Mouse (Mus musculus) spleen, adult 18-20 months (tissue): ENCODE measurements around the gene Parvg.

Experiments
- DNase-seq, 2 experiments: peaks; one replicate each; pipeline ENCODE4 v3.0.0; 2022; ENCODE audit warnings: mixed read lengths in 2 of 2

Parvg gene

GRCm38 (mm10) chr15:84310271-84310670, 13.6 kb upstream of the Parvg start:
- DNase-seq, result no peak

GRCm38 (mm10) chr15:84311295-84312085, 12.3 kb upstream of the Parvg start:
- no peak for DNase-seq

- DNase-seq, result peak in 1 of 2 experiments; percentile 45
Measured at GRCm38 (mm10) chr15:84312878-84313565, 10.8 kb upstream of the Parvg start.

DNA sequence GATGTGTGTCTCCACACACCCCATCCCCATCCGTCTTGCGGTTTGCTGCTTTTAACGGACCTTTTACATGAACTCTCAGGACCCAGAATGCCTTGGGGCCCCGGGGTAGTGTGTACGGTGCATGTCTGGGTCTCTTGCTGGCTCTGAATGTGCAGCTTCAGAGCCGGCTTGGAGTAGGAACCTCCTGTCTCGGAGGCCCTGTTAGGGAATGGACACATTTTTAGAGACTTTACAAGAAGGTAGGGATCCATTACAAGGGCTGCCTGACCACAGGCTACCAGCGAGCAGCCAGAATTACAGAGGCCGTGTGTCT, 10.3 kb upstream of the Parvg start:
- DNase-seq, result peak in 1 of 2 experiments; percentile 29

- DNase-seq, result no peak
Measured at GRCm38 (mm10) chr15:84314420-84315080, 9.3 kb upstream of the Parvg start.

- no peak for DNase-seq
Measured at GRCm38 (mm10) chr15:84315276-84316046, 8.4 kb upstream of the Parvg start.

GRCm38 (mm10) chr15:84319393-84319792, 4.4 kb upstream of the Parvg start:
- no peak for DNase-seq

- DNase-seq, result no peak
Measured at GRCm38 (mm10) chr15:84321544-84322174, 2.2 kb upstream of the Parvg start.

GRCm38 (mm10) chr15:84324870-84325553, 1.2 kb downstream of the Parvg start:
- peak in 1 of 2 experiments; percentile 30 for DNase-seq

DNA sequence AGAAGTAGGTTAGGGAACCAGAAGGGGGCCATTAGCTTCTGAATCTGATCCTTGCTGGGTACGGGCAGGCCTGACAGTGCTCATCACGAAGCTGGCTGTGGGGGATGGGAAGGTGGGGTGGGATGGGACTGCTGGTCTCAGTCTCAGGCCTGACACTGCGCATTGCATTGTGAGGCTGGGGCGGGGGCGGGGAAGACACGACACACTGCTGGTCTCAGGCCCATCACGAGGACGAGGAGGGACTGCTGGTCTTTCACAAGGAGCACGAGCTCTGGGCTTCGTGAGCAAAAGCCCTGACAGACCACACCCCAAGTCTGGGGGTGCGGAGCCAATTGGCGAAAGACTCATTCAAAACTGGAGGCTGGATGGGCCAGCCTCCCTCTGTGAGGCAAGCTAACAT, 1.9 kb downstream of the Parvg start:
- DNase-seq, result no peak

DNA sequence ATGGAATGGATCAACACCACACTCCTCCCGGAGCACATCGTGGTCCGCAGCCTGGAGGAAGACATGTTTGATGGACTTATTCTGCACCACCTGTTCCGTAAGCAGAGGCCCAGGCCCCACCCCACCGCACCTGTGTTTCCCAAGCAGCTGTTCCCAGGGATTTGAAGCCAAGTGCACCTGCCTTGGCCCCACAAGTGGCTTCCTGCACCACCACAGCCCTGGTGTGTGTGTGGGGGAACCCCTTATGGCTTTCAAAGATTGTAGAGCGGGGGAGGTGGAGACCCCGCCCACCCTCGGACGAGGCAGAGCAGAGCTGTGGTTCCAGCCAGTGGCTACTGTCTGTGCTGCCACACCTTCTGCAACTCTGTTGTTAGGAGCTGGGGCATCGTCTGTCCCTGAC, 5.0 kb downstream of the Parvg start:
- DNase-seq, result no peak

- no peak for DNase-seq
Measured at GRCm38 (mm10) chr15:84329940-84330339, 6.1 kb downstream of the Parvg start.

DNA sequence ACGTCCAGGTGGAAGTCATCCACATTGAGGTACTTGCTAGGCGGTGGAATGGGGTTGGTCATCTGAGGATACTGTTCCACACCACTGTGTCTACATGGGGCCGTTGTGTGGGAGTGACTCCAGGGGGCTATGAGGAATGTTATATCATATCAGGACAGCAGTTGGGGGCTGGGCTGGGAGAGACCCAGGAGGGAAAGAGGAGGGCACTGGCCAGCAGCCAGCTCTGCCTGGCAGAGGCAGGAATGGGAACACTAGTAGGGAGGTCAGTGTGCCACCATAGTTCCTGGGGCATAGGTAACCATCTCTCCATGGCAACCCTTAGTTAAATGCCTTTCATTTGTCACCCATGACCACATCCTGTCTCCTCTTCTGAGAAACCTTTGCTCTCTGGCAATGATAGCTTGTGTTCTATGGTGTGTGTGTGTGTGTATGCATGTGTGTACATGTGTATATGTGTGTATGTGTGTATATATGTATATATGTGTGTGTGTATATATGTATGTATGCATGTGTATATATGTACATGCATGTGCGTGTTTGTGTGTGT, 7.3 kb downstream of the Parvg start:
- no peak for DNase-seq

- DNase-seq, result no peak
Measured at GRCm38 (mm10) chr15:84336281-84336817, 12.5 kb downstream of the Parvg start.

DNA sequence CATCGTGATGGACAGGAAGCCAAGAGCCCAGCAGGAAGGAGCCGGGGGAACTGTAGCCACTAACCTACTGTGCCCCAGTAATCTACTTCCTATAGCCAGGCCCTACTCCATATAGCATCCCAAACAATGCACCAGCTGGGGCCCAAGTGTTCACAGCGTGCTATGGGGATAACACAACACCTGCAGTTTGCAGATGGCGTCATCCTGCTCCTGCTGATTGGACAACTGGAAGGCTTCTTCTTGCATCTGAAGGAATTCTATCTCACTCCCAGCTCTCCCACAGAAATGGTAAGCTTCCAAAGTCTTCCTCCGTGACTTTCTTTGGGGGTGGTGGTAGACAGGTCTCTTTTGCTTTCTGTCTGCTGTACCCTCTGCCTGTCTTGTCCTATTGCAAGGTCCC, 13.8 kb downstream of the Parvg start:
- DNase-seq, result no peak

DNA sequence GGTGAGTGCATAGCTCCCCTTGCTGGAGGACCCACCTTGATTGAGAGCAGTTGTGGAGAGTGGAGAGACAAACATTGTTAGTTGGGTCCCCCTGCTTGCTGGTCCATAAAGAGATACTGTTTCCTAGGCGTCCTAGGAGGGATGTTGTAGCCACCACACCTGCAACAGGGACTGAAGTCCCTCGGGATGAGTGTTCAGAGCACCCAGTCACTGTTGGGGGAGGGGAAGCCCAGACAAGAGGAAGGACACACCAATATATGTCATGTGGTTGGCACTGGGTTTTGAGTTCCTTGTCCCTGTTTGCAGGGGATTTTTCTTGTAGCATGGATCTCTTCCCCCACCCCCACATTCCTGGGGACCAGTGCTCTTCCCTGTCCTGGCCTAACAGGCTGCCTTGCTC, 17.1 kb downstream of the Parvg start:
- no peak for DNase-seq

GRCm38 (mm10) chr15:84348769-84349168, 24.9 kb downstream of the Parvg start:
- no peak for DNase-seq

DNA sequence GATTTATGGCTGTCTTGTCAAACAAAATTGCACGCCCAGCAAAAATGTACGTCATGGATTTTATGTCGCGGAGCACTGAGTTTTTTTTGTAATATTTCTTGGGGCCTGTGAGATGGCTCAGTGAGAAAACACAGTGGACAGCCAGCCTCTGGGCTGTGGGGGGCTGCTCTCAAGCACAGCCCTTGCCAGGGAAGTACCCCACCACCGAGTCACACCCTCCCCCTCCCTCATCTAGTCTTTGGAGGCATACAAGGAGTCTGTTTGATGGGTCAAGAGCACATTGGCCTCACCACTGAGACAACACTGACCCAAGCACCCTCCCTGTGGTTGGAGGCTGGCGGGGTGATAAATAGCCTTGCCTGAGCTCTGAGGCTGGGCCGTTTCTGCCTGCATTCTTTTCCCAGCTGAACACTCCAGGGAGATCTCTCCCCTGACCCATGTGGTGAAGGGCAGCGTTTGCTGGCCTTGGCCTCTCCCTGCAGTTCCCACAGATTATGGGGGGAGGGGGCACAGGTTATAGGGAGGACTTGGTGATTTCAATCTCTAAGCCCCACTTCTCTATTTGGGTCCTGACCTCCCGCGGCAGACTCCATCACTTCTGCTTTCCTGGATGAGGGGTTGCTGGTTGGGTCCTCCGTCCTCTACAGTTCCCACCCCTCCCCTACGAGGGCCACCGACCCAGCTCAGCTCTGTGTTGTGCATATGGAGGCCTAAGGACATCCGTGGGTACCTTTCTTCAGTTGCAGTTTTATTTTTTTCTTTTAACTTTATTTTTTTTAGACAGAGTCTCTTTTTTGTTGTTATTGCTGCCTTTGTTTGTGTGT, 26.3 kb downstream of the Parvg start:
- DNase-seq, result no peak

DNA sequence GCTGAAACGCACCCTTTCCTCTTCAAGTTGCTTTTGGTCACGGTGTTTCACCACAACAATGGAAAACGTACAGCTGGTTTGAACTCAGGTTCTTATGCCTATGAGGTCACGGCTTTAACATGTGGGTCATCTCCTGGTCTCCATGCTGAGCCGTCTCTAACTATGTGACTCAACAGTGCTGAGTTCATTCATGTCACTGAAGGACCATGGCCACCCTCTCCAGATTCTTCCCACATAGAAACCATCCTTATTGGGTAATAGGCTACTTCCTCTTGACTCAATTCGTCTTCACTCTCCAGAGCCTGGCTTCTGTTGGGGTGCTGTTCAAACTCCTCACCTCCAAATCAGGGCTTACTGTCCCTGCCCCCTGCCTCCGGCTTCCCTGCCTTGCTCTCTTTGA, 27.5 kb downstream of the Parvg start:
- no peak for DNase-seq
